Mouse (Mus musculus) hindbrain, embryonic 11.5 days (tissue): ENCODE measurements at regions not wholly inside any gene's neighbourhood (a gene's known extent, or its start where the extent isn't known, plus 50 kb on each side); places are given as distances from the start of the nearest gene placed in this dataset.

Experiments
- ATAC-seq: fragments of 200-750 bp; cut with Nextera tagmentation; 2 replicates; pipeline ENCODE4 v1.8.0; 2017; ENCODE audit warnings: mild to moderate bottlenecking, moderate TSS enrichment, moderate library complexity; ENCODE audit not compliant: low FRiP score
- DNase-seq: peaks from one replicate; pipeline ENCODE4 v3.0.0-alpha.2; 2015; ENCODE audit warnings: low spot score
- H3K27ac ChIP-seq: fragments of 300-500 bp; sonication (generic); 2 replicates; pipeline ENCODE4 v1.5.1; 2014; ENCODE audit warnings: mild to moderate bottlenecking, low read depth, low read length
- H3K27me3 ChIP-seq: fragments of 300-500 bp; sonication (generic); 2 replicates; pipeline ENCODE4 v1.6.1; 2014; ENCODE audit warnings: mild to moderate bottlenecking, low read length, moderate library complexity, mixed read lengths; ENCODE audit not compliant: control insufficient read depth, insufficient read depth
- H3K36me3 ChIP-seq: fragments of 300-500 bp; sonication (generic); 2 replicates; pipeline ENCODE4 v1.6.1; 2014; ENCODE audit warnings: mild to moderate bottlenecking, low read length, moderate library complexity, mixed read lengths; ENCODE audit not compliant: control insufficient read depth, insufficient read depth
- H3K4me1 ChIP-seq: fragments of 300-500 bp; sonication (generic); replicated peaks from 2 replicates; pipeline ENCODE4 v1.6.1; 2014; ENCODE audit warnings: low read length, mixed read lengths; ENCODE audit not compliant: control insufficient read depth, insufficient read depth
- H3K4me2 ChIP-seq: fragments of 300-500 bp; sonication (generic); replicated peaks from 2 replicates; pipeline ENCODE4 v1.6.1; 2014; ENCODE audit warnings: mild to moderate bottlenecking, low read depth, low read length
- H3K4me3 ChIP-seq: fragments of 300-500 bp; sonication (generic); 2 replicates; pipeline ENCODE4 v1.5.1; 2014; ENCODE audit warnings: low read depth, low read length
- H3K9ac ChIP-seq: fragments of 300-500 bp; sonication (generic); 2 replicates; pipeline ENCODE4 v1.6.1; 2014; ENCODE audit warnings: low read depth, low read length
- H3K9me3 ChIP-seq: fragments of 300-500 bp; sonication (generic); 2 replicates; pipeline ENCODE4 v1.6.1; 2016; ENCODE audit warnings: low read length; ENCODE audit not compliant: control insufficient read depth
- WGBS: fragments of 180-500 bp; shearing (Covaris S2); extraction: QIAGEN DNeasy Blood & Tissue Kit; methylation state at CpG from one replicate; pipeline ENCODE4 v1.1.7; 2014; 5-methylcytosine and 5-hydroxymethylcytosine counted together

- Histone ChIP-seq H3K4me2 (no peak overlapping the region), H3K9me3 (no peaks in the 10 kb centered on the region), H3K27me3 (peaks cover 12% of the 10 kb centered on the region; the same call in 1 of the 2 replicates), H3K4me3 (no peak overlapping the region), H3K4me1 (no peaks in the 10 kb centered on the region), H3K36me3 (no peaks in the 10 kb centered on the region), H3K9ac (no peak overlapping the region), H3K27ac (no peak overlapping the region)
- DNase-seq (no peak), ATAC-seq (no peak)
- 87% methylated on average over 24 of the region's 24 CpGs for WGBS
Measured at GRCm38 (mm10) chr5:119373774-119374700, 296.4 kb upstream of the Tbx3 start.

- Histone ChIP-seq H3K27ac (no peak overlapping the region), H3K9ac (no peak overlapping the region), H3K36me3 (no peaks in the 10 kb centered on the region), H3K4me3 (no peak overlapping the region), H3K4me2 (no peak overlapping the region), H3K27me3 (peaks cover 12% of the 10 kb centered on the region; the same call in 1 of the 2 replicates), H3K4me1 (no peaks in the 10 kb centered on the region), H3K9me3 (no peaks in the 10 kb centered on the region)
- DNase-seq (no peak), ATAC-seq (no peak)
- WGBS = 91% methylated on average over 3 of the region's 3 CpGs
Measured at GRCm38 (mm10) chr5:119374861-119375260, 295.6 kb upstream of the Tbx3 start.

- Histone ChIP-seq H3K4me1 (no peaks in the 10 kb centered on the region), H3K36me3 (no peaks in the 10 kb centered on the region), H3K9ac (no peak overlapping the region), H3K9me3 (no peaks in the 10 kb centered on the region), H3K4me2 (no peak overlapping the region), H3K27me3 (peaks cover 14% of the 10 kb centered on the region; the same call in 1 of the 2 replicates), H3K27ac (no peak overlapping the region), H3K4me3 (no peak overlapping the region)
- WGBS = 9% methylated on average over 8 of the region's 8 CpGs
- DNase-seq = no peak
- no peak for ATAC-seq
Measured at GRCm38 (mm10) chr5:119378261-119378660, 292.2 kb upstream of the Tbx3 start.

- Histone ChIP-seq H3K4me2 (no peak overlapping the region), H3K4me3 (no peak overlapping the region), H3K9ac (no peak overlapping the region), H3K36me3 (no peaks in the 10 kb centered on the region), H3K27ac (no peak overlapping the region), H3K4me1 (no peaks in the 10 kb centered on the region), H3K27me3 (peaks cover 12% of the 10 kb centered on the region; the same call in 1 of the 2 replicates), H3K9me3 (no peaks in the 10 kb centered on the region)
- DNase-seq (no peak), ATAC-seq (no peak)
- WGBS = 72% methylated on average over 6 of the region's 6 CpGs
Measured at GRCm38 (mm10) chr5:119379915-119380432, 290.5 kb upstream of the Tbx3 start.

- peaks cover 12% of the 10 kb centered on the region for H3K27me3 ChIP-seq
- H3K9ac ChIP-seq = no peak overlapping the region
- 35% methylated on average over 12 of the region's 12 CpGs for WGBS
- no peaks in the 10 kb centered on the region for H3K4me1 ChIP-seq
- H3K27ac ChIP-seq = no peak overlapping the region
- no peak overlapping the region for H3K4me2 ChIP-seq
- DNase-seq (peak; percentile 26), ATAC-seq (no peak)
- H3K9me3 ChIP-seq = no peaks in the 10 kb centered on the region
- H3K4me3 ChIP-seq = no peak overlapping the region
- H3K36me3 ChIP-seq = no peaks in the 10 kb centered on the region
Measured at GRCm38 (mm10) chr5:119381495-119381894, 289.0 kb upstream of the Tbx3 start.

GRCm38 (mm10) chr5:119385506-119385905, 285.0 kb upstream of the Tbx3 start:
- H3K9me3 ChIP-seq = no peaks in the 10 kb centered on the region
- DNase-seq = no peak
- H3K4me3 ChIP-seq = no peak overlapping the region
- H3K27ac ChIP-seq = no peak overlapping the region
- no peaks in the 10 kb centered on the region for H3K4me1 ChIP-seq
- H3K27me3 ChIP-seq = no peaks in the 10 kb centered on the region; the same call in 1 of the 2 replicates
- H3K4me2 ChIP-seq = no peak overlapping the region
- WGBS = 94% methylated on average over 10 of the region's 10 CpGs
- ATAC-seq = no peak
- no peaks in the 10 kb centered on the region for H3K36me3 ChIP-seq
- no peak overlapping the region for H3K9ac ChIP-seq

GRCm38 (mm10) chr5:119386821-119387220, 283.6 kb upstream of the Tbx3 start:
- ATAC-seq (no peak), DNase-seq (no peak)
- no peaks in the 10 kb centered on the region; the same call in 1 of the 2 replicates for H3K27me3 ChIP-seq
- no peaks in the 10 kb centered on the region for H3K9me3 ChIP-seq
- no peaks in the 10 kb centered on the region for H3K36me3 ChIP-seq
- H3K4me2 ChIP-seq = no peak overlapping the region
- H3K27ac ChIP-seq = no peak overlapping the region
- H3K4me1 ChIP-seq = no peaks in the 10 kb centered on the region
- no peak overlapping the region for H3K4me3 ChIP-seq
- no peak overlapping the region for H3K9ac ChIP-seq
- 77% methylated on average over 8 of the region's 8 CpGs for WGBS

- Histone ChIP-seq H3K9ac (no peak overlapping the region), H3K27me3 (no peaks in the 10 kb centered on the region; the same call in 1 of the 2 replicates), H3K4me1 (no peaks in the 10 kb centered on the region), H3K4me3 (no peak overlapping the region), H3K27ac (no peak overlapping the region), H3K36me3 (no peaks in the 10 kb centered on the region), H3K9me3 (no peaks in the 10 kb centered on the region), H3K4me2 (no peak overlapping the region)
- 70% methylated on average over 2 of the region's 2 CpGs for WGBS
- DNase-seq = no peak
- ATAC-seq = no peak
Measured at GRCm38 (mm10) chr5:119387261-119387660, 283.2 kb upstream of the Tbx3 start.

- Histone ChIP-seq H3K27ac (no peak overlapping the region), H3K4me2 (no peak overlapping the region), H3K4me3 (no peak overlapping the region), H3K9ac (no peak overlapping the region), H3K36me3 (no peaks in the 10 kb centered on the region), H3K9me3 (no peaks in the 10 kb centered on the region), H3K27me3 (no peaks in the 10 kb centered on the region; the same call in 1 of the 2 replicates), H3K4me1 (no peaks in the 10 kb centered on the region)
- DNase-seq (no peak), ATAC-seq (no peak)
- WGBS = 71% methylated on average over 5 of the region's 5 CpGs
Measured at GRCm38 (mm10) chr5:119388841-119389240, 281.6 kb upstream of the Tbx3 start.
